Mouse (Mus musculus): ENCODE results near the gene Dapp1.
"Not testable (repeated sequence)": the region's sequence is repeated elsewhere in the genome, so short reads cannot be mapped to it uniquely, and the experiment has no call there.

Dapp1 gene

DNA sequence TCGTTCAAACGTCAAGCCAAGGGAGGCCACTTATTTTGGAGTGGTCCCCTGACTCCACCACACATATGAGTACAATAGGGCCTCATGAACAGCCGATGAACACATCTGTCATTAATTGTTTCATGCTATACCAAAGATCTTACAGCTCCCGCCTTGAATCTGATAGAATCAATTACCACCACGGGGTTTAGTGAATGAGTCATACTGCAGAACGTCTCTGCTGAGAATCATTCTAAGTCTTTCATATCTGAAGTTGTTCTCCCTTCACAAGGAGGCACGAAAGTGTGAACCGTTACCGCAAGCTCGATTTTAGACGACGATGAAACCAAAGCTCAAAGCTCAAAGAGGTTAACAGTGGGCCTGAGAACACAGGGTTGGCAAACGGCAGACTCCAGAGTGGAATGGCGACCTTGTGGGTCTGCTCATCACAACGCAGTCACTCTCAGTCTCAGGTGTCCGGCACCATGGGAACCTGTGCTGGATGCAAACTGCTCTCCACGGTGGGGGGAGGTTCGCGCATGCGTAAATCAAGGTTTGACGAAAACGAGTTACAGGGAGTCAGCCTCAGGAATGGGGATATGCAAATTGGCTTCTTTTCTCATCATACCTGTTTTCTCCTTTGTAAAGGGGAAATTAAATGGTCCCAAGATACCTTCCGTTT, 27.0 kb downstream of the Dapp1 start:
- no peak for DNase-seq (ENCODE audit: extremely low spot score)

DNA sequence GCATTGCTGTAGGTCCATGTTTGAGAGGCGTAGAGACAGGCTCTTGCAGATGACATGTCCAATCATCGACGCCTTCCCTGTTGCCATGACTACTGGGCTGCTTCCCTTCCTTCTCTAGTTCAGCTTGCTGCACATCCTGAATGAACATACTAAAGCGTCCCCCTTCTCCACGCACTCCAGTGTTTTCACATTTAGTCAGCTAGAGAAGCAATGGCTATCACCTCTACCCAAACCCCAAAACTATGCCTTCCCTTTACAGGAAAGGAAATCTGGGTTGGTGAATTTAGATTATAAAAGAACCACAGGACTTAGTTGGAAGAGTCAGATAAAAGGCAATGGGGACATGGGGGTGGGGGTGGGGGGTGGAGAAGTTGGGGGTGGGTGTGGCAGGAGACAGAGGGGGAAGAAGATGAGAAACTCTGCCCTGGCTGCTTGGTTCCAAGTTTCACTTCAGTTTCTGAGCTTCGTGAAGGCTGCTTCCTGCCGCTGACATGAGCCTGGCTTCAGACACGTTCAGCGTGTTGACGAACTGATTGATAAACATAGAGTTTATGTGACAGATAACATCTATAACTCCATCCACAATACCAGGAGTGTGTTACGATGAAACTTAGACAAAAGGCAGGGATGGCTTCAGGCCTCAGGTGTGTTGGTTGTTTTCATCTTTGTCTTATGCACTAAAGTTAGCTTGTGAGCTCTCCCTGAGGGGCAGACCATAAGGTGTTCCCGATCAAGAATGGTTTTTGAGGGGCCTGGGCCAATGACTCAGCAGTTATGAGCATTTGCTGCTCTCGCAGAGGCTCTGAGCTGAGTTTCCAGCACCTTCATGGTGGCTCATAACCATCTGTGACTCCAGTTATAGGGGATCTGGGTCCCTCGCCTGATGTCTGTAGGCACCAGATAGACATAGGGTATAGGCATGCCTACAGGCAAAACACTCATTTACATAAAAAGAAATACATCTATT, 28.1 kb downstream of the Dapp1 start:
- peak; percentile 43 for DNase-seq (ENCODE audit: extremely low spot score)

DNA sequence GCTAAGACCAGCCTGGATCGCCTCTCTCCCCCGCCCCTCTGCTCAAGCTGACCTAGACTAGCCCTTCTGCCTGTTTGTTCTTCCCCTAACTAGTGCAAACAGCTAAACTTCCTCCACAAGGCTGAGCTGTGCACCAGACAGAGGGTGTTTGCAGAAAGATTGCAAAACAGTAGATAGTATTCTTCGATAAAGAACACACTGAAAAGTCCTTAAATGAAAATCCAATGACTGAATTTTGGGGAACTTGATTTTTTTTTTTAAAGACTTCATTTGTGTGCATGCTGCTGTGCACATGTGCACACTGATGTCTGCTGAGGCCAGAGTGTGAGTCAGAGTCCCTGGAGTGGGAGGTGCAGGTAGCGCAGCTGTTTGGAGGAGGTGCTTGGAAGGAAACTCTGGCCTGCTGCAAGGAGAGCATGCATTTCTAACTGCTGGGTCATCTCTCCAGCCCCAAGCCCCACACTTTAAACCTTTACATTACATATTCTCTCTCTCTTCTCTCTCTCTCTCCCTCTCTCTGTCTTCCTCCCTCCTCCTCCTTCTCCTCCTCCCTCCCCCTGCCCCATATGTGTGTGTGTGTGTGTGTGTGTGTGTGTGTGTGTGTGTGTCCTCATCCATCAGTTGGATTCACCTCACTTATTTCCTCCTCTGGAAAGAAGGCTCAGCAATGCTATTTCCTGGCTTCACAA, 29.0 kb downstream of the Dapp1 start:
- no peak for DNase-seq (ENCODE audit: extremely low spot score)

DNA sequence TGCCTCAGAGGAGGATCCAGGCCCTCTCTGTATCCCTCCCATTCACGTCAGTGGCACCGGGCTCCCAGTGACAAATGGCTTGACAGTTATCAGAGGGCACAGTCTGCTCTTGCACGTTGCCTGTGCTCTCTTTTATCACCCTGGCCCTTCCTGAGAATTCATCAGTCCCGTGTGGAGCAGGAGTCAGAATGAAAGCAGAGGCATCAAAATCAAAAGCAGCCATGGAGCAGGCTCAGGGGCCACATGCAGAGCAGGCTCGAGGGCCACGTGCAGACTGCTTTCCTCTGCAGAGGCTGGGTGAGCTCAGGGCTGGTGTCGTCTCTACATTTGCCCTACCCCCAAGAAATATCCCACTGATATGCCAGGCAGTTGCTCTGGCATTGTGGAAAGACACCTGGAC, 29.5 kb downstream of the Dapp1 start:
- DNase-seq (ENCODE audit: extremely low spot score), result no peak

DNA sequence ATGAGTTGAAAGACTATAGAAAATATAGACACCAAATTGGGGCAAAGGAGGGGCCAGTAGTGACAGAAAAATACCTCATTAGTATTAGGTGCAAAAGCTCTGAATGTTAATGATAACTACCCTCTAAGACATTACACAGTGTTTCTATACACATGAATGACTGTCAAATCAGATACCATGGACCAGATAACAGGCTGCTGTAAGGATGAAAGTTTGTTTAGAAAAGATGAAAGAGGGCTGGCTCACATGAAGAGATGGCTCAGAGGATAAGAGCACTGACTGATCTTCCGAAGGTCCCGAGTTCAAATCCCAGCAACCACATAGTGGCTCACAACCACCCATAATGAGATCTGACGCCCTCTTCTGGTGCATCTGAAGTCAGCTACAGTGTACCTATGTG, 30.0 kb downstream of the Dapp1 start:
- not testable (repeated sequence) for DNase-seq (ENCODE audit: extremely low spot score)

DNA sequence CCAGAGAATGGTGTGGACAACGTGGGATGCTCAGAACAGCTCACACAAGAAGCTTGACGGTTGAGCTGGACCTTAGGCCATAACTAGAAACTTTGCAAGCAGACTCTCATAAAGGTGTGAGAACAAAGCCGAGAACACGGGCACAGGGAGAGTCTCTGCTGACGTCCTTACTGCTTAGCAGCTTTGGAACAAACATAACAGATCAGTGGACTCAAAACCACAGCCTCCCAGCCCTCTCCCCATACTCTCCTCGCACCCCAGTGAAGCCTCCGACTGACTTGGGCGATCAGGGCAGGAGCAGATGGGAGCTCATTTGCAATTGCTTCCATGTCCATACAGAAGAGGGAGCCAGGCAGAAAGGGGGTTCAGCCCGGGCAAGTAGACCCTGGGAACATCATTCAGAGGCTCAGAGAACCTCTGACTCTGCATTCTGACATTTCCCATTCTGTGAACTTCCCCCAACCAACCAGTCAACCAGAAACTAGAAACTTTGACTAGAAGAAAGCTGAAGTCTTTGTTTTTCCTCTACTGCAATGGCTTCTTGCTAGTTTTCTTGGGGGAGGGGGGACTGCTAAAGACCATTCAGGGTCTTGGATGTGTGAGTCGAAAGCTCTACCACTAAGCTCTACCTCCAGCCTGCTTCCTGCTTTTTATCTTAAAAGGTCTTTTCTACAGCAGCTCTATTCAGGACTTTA, 31.0 kb downstream of the Dapp1 start:
- no peak for DNase-seq (ENCODE audit: extremely low spot score)

DNA sequence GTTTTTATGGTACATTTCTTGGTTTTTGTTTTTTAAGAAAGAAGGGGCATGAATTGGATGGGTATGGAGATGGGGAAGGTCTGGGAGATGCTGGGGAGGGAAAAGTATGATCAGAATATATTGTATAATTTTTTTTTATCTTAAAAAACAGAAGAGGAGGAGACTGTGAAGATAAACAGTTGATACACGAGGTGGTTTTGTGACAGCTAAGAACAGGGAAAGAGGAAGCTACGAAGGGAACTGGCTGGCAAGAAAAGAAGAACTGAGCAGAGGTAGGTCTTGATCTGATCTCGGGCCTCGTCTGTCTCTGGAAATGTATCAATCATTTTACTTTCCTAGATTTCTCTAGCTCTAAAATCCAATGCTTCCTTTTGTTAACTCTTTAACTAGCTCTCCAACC, 33.8 kb downstream of the Dapp1 start:
- DNase-seq (ENCODE audit: extremely low spot score), result no peak

DNA sequence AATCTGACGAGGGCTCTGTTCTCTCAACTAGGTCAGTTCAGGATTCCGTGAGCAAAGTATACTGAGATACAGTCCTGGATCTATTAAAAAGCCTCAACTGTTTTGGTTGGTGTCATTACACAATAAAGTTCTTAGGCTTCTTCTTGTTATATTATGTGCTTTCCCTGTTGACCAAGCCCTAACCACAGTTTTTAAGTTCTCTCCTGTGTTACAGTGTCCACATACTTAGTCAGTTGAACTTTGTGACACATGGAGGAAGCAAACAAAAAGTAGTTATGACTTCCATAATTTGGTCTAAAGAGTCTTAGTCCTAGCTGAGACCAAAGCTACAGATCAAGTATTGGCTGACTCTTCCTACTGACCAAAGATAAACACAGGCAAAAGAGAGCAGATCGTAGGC, 34.5 kb downstream of the Dapp1 start:
- DNase-seq (ENCODE audit: extremely low spot score), result no peak

DNA sequence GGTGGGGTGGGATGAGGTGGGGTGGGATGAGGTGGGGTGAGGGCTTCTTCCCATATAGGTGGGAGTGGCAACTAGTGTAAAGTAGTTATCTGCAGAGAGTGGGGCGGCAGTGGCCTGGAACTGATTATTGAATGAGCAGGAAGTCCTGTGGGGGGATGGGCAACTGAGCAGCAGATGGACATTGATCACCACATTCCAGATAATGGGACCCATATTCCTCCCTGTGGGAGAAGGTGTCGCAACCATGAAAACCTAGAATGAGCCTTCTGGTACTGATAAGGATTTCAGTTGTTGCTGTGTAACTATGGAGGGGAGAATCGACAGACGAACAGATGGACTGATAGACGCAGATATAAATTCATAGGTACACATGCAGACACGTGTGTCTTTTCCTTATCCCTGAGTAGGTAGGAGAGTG, 37.6 kb downstream of the Dapp1 start:
- DNase-seq (ENCODE audit: extremely low spot score), result no peak

DNA sequence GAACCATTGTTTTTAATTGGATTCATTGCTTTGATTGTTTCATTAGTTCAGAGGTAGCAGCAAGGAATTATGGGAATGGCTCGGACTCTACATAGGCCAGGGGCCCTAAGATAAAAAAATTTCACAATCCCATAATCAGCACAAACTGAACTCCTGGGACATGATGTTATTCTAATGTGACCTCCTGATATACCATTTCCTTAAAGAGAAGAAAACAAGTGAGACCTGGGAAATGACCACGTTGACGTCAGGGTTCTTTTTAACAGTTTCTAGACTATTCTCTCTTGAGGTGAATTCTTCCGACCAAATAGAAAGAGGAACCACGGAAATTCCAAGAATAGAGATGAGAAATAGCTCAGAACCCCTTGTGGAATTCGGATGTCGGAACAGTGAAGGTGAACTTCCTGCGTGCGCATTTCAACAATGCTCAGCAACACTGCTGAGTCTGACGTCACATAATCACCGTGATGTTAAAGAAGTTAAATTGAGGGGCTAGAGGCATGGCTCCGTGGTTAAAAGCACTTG, 39.2 kb downstream of the Dapp1 start:
- DNase-seq (ENCODE audit: extremely low spot score), result no peak

DNA sequence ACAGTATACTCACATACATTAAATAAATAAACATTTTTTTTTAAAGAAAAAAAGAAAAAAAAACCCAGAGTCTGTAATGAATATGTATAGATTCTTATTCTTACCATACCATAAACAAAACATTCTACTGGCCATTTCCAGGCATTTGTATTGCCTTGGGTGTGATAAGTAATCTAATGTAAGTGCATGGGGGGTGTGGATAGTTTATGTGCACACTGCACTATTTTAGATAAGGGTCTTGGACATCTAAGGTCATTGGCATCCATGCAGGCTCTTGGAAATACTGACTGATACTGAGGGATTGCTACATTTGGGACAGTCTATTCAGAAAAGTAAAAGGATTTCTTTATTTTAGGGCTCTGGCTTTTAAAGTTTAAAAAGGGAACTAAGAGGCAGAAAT, 39.8 kb downstream of the Dapp1 start:
- no peak for DNase-seq (ENCODE audit: extremely low spot score)

DNA sequence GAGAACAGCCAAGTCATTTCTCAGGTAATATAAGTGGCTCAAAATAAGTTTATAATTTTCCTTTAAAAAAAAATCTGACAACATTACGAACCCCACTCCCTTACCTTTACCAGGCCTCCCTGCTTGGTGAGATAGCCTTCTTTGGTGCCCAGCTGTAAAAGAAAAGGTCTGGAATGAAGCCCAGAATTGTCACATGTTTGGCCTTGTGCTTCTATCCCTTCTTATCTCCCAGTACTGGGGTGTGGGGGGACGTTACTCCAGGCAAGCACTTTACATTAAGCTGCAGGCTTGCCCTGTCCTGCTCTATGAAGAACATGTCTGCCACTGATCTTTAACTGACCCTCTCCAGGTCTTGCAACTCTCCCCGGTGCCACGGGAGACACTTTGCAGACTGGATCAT, 40.6 kb downstream of the Dapp1 start:
- no peak for DNase-seq (ENCODE audit: extremely low spot score)

DNA sequence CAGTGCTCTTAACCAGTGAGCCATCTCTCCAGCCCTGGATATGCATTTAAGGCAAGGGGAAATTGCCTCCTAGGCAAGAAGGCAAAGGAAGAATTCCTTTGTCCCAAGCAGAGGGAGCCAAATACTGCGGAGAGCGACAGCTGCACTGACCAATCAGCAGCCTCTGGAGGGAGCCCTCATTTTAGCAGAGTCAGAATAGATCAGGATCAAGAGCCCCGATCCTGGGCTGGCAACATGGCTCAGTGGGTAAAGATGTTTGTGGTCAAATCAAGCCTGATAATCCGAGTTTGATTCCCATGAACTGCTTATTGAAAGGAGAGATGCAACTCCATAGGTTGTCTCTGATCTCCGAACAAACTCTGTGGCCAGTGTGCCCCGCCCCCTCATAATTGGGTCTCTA, 42.7 kb downstream of the Dapp1 start:
- peak; percentile 54 for DNase-seq (ENCODE audit: extremely low spot score)

DNA sequence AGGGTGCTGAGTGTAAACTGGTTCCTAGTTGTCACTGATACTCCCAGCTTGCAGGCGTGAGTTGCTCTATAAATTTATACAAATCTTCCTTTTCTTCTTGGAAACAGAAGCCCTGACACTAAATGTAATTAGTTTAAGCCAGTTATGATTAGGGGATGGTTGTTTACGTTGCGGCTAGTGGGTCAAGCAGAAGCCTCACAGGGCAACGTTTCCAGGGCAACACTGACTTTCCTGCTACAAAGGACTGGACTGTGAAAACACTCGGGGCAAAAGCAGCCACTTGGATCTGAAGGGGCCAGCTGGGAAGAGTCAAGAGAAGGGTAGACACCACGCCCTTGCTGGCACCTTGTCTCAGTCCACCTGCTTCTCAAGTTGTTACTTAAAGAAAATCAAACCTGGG, 44.8 kb downstream of the Dapp1 start:
- no peak for DNase-seq (ENCODE audit: extremely low spot score)

DNA sequence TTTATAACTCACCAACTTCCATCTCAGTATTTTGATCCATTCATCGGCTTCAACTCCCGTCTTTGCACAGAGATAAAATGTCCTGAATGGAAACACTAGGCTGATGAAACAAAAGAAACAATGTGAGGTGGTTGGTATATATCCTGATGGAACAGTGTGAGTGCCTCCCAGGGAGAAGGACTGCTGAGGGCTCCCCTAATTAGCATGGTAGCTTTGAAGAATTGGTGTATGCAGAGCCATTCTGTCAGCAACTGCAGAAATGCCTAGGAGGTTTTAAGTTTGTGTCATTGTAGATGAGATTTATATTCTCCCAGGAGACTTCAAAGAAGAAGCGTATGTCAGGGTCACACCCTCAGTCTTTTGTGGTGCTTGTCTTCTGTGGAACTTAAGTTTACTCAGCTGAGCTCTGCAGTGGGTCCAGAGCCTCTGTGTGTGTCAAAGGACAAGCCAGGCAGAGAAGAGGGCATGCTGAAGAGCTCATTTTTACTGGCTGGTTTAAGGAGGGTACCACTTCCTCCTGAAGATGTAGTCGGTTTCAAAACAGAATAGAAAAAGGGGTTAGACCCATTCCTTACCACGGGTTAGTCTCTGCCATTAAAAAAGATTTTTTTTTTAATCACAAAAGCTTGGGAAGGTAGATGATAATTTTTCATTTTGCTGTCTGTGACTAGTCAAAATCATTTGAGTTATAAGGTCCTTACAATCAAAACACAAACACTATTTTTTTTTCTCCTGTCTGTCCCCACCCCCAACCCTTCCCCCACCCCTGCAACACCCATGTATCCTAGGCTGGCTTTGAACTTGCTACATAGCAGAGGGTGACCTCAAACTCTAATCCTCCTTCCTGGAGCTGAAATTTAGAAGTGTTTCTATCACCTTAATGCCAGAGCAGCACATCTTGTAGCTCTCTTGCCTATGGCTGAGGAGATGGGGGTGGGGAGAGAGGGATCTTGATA, 45.5 kb downstream of the Dapp1 start:
- no peak for DNase-seq (ENCODE audit: extremely low spot score)

DNA sequence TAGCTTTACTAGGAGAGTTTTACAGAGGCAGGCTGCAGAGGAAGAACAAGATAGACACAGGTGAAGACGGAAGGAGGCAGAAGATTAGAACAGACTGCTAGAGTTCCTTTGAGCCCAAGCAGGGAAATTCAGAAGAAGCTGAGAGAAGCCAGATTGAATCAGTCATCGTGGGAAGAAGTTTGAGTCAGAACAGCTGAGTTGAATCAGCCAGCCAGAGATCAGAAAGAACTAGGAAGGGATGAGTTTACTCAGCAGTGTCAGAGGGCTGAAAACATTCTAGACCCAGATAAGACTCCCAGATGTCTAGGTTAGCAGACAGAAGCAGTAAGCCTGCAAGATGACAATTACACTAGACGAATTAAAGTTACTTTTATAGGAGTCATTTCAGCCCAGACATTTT, 47.4 kb downstream of the Dapp1 start:
- DNase-seq (ENCODE audit: extremely low spot score), result no peak

DNA sequence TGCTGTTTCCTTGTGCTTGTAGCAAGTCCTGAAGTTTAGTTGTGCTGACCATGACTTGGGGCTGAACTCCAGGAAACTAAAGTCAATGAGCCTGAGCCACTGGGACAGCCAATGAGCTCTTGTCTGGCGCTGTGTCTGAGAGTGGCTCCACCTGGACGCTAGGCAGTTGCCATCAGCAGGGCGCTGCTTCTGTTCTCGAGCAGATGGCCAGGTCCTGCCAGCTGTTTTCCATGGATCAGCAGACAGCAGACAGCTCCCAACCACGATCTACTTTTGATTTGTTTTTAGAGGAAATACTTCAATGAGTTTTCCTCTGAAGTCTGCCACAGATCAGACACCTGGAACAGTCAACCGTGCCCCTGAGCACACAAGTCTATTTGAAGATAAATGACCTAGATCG, 48.6 kb downstream of the Dapp1 start:
- DNase-seq (ENCODE audit: extremely low spot score), result no peak

DNA sequence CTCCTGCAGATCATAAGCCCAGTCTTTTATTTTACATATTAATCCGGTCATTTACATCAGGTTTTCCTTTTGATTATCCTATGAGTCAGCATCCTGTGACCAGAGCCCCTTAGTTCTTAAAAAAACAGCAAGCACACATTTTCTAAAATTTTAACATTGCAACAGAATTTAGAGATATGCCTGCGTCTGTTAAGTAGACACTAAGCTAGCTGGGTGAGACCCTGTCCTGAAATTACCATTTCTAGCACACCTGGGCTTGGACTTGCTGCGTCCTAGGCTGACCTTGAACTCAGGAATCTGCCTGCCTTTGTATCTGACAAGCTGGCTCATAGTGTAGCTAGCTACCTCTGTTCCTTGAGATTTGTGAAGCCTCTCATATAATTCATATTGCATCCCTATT, 51.4 kb downstream of the Dapp1 start:
- DNase-seq (ENCODE audit: extremely low spot score), result no peak

DNA sequence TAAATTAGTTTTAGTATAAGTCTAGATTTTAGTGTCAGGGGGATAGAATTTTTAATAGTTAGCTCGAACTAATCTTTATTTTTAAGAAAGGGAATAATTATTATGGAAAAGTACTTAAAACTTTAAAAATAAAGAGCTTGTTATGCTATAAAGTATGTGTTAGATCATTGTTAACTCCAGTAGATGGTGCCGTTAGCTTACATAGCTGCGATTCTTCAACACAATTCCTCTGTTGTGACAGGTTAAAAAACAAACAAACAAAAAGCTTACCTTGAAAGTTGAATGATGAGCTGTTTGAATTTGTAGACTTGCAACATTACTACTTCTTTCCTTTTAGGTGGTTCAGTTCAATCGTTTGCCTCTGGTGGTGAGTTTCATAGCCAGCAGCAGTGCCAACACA, 54.3 kb downstream of the Dapp1 start:
- DNase-seq (ENCODE audit: extremely low spot score), result no peak

DNA sequence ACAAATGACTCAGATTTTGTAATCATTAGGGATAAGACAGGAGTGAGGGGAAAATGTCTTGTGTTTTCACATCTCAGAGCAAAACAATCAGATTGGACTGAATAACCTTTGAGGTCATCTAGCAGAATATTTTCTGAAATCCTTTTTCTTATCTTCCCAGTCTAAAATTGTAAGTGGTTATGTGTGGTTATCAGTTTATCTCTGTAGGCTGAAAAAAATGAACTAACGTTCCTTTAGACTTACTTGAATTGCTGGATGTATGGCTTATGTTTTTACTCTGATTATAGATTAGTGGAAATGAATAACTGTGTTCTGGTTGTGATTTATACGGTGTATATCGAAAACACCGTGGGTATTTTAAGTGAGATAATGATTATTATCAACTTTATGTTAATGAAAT, 60.8 kb downstream of the Dapp1 start:
- DNase-seq (ENCODE audit: extremely low spot score), result no peak

DNA sequence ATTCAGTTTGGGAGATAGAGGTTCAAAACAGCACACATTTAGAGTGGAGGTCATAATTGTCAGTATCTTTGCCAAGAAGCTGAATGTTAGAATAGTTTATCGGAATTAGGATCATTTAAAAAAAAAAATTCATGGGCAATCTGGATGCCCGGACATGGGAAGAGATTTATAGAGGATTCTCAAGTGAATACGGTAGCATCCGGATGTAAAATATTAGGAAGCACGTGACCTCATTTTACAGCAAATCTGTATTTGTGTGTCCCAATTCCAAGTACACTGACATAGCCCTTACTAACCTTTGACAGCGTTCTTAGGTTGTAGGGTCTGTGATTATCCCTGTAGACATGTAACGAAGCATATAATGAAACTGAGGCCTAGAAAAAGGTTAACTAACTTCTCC, 61.9 kb downstream of the Dapp1 start:
- DNase-seq (ENCODE audit: extremely low spot score), result no peak
